Mouse (Mus musculus) bone marrow macrophage, adult 2 months (primary cell): Measurements from ENCODE around the gene Vars.
"Not testable (repeated sequence)": the region's sequence is repeated elsewhere in the genome, so short reads cannot be mapped to it uniquely, and the experiment has no call there.

Experiments used
- CTCF ChIP-seq: IDR thresholded peaks from 2 replicates; pipeline ENCODE4 v1.5.1; 2012; ENCODE audit warnings: low read depth, mild to moderate bottlenecking, low read length, moderate library complexity
- POLR2A ChIP-seq: IDR thresholded peaks from 2 replicates; pipeline ENCODE4 v1.6.1; 2012; ENCODE audit warnings: mild to moderate bottlenecking, low read depth, low read length, borderline replicate concordance

GRCm38 (mm10) chr17:34959130-34959778 is 41.5 kb upstream of the Vars start, which contains the start of gene Hspa1b:
- not testable (repeated sequence) for TF ChIP-seq CTCF
- TF ChIP-seq POLR2A = 0 out of 2 replicates have a peak, but pooled peaks have one; percentile 35
